Mouse (Mus musculus): ENCODE measurements at regions not wholly inside any gene's neighbourhood (a gene's known extent, or its start where the extent isn't known, plus 50 kb on each side); places are given as distances from the start of the nearest gene placed in this dataset.
"Not testable (repeated sequence)": the region's sequence is repeated elsewhere in the genome, so short reads cannot be mapped to it uniquely, and the experiment has no call there.

DNA sequence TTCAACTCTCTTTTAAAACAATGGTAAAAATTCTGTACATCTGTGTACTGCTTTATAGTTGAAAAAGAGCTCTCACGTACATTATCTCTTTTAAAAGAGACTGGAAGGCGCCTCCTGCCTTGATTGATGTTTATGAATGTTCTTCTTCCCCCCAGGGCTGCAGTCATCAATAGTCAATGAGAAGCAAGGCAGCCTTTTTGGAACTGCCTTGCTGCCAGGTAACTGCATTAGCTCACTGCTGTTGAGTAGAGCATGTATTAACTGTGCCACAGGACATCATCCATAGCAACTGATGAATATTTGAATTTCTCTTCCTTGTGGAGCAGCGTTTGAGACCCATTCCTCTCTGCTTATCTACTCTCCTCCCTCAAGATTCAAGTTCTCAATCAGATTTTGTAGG, 387.2 kb upstream of the Pou3f2 start:
- WGBS = 70% methylated on average over 3 of the region's 3 CpGs
- Histone ChIP-seq H3K27me3 (replicated peaks; ENCODE audit: control insufficient read depth, insufficient read depth, low read length) (no peaks in the 10 kb centered on the region), H3K9me3 (ENCODE audit: control insufficient read depth, low read length) (no peaks in the 10 kb centered on the region), H3K27ac (ENCODE audit: low read length) (no peak overlapping the region), H3K4me1 (ENCODE audit: control insufficient read depth, insufficient read depth, low read length) (no peaks in the 10 kb centered on the region), H3K9ac (ENCODE audit: low read depth, low read length) (no peak overlapping the region), H3K36me3 (ENCODE audit: control insufficient read depth, insufficient read depth, low read length) (no peaks in the 10 kb centered on the region), H3K4me2 (ENCODE audit: low read depth, low read length) (no peak overlapping the region), H3K4me3 (ENCODE audit: low read length) (no peak overlapping the region)
- no peak for ATAC-seq

DNA sequence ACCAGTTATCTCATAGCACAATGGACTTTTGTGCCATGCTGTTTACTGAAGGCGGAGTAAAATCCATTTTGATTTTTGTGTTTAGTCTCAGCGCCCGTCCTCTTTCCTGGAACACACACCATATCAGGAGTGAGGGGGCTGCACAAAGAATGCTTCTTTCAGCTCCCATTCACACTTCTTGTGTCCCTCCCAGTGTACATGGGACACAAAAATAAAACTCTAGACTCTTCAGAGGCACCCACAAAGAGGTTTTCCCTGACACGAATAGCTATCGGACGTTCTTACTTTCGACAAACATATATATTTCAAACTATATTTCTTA, 347.9 kb upstream of the Pou3f2 start:
- H3K36me3 ChIP-seq (ENCODE audit: control insufficient read depth, insufficient read depth, low read length) = no peaks in the 10 kb centered on the region
- H3K9ac ChIP-seq (ENCODE audit: low read depth, low read length) = no peak overlapping the region
- H3K27ac ChIP-seq (ENCODE audit: low read length) = no peak overlapping the region
- H3K9me3 ChIP-seq (ENCODE audit: control insufficient read depth, low read length) = no peaks in the 10 kb centered on the region
- ATAC-seq = no peak
- H3K27me3 ChIP-seq (replicated peaks; ENCODE audit: control insufficient read depth, insufficient read depth, low read length) = no peaks in the 10 kb centered on the region
- 52% methylated on average over 7 of the region's 7 CpGs for WGBS
- no peak overlapping the region for H3K4me2 ChIP-seq (ENCODE audit: low read depth, low read length)
- H3K4me1 ChIP-seq (ENCODE audit: control insufficient read depth, insufficient read depth, low read length) = 0 out of 2 replicates have a peak, but pooled peaks cover 3% of the 10 kb centered on the region
- no peak overlapping the region for H3K4me3 ChIP-seq (ENCODE audit: low read length)

DNA sequence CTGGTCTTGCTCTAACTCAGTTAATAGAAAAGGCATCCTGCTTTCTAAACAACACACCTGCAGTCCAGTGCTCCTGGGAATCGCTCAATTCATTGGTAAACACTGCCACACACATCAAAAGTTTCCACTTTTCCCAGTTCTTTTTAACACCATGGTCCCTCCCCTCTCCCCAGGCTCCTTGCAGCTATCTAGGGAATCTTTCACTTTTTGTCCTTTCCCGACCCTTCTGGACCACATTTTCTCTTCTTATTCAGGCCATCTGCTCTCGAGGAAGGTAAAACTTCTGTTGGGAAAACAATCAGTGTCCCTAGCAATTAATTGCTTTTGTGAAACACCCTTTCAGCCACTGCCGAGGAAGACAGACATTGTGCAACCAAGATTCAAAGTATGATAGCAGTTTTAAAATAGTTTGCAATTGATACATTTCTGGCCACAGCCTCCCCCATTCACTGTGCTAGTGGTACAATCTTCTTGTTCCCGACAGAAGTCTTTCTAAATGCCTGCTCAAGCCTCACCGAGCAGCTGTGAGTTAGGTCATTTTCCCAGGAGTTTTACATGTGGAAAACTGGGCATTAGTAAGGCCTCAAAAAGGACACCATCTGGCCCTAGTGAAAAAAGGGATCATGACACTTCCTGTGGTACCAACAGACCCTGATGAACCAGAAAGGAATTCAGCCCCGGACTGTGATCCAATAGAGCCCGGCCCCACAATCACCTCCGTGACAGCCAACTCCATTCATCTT, 347.4 kb upstream of the Pou3f2 start:
- Histone ChIP-seq H3K4me1 (ENCODE audit: control insufficient read depth, insufficient read depth, low read length) (0 out of 2 replicates have a peak, but pooled peaks cover 3% of the 10 kb centered on the region), H3K9me3 (ENCODE audit: control insufficient read depth, low read length) (no peaks in the 10 kb centered on the region), H3K27ac (ENCODE audit: low read length) (no peak overlapping the region), H3K4me3 (ENCODE audit: low read length) (no peak overlapping the region), H3K36me3 (ENCODE audit: control insufficient read depth, insufficient read depth, low read length) (no peaks in the 10 kb centered on the region), H3K27me3 (replicated peaks; ENCODE audit: control insufficient read depth, insufficient read depth, low read length) (no peaks in the 10 kb centered on the region), H3K9ac (ENCODE audit: low read depth, low read length) (no peak overlapping the region), H3K4me2 (ENCODE audit: low read depth, low read length) (peak overlapping the region; percentile 20)
- 12% methylated on average over 9 of the region's 9 CpGs for WGBS
- ATAC-seq = peak; percentile 75

DNA sequence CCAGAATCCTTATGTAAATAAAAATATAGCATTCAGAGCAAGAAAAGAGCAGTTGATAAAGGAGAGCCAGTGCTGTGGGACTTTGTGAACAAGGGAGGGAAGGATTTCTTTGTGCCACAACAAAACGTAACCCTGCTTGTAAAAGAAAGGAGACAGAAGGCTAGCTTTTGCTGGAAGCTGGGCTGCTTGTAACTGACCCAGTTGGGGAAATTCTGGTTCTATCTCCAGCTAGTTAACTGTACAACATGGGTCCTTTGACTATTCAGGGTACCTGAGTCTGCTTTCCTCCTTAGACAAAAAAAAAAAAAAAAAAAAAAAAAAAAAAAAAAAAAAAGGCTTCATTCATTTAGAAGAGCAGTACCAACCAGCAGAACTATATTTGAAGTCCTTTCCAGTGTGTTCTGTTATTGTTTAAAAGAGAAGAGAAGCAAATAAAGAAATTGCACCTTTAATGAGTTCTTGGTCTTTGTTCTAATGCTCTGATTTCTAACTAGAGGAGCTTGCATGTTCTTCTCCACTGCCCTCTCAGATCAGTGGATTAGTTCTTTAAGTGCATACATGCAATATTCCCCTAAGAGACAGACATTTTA, 345.8 kb upstream of the Pou3f2 start:
- no peak for ATAC-seq
- Histone ChIP-seq H3K4me2 (ENCODE audit: low read depth, low read length) (no peak overlapping the region), H3K36me3 (ENCODE audit: control insufficient read depth, insufficient read depth, low read length) (no peaks in the 10 kb centered on the region)

DNA sequence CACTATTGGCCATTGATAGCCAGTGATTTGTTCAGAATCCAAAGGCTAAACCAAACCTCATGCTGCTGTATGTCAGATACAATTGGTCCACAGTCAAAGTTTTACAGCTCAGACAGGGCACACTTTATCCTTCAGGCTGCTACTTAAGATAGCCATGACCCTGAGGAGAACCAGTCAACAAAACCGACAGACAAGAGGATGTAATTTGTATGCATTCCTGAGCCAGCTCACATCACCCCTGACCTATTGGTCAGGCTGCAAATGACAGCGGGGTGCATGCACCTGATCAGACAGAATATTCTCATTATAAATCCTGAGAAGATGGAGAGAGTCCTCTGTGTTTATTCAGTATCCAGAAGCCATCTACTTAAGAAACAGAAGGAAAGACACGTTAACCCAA, 315.5 kb upstream of the Pou3f2 start:
- 23% methylated on average over 3 of the region's 3 CpGs for WGBS

More for the DNA sequence above, 345.8 kb upstream of the Pou3f2 start:
- no peaks in the 10 kb centered on the region for H3K9me3 ChIP-seq (ENCODE audit: control insufficient read depth, low read length)
- H3K27me3 ChIP-seq (replicated peaks; ENCODE audit: control insufficient read depth, insufficient read depth, low read length) = no peaks in the 10 kb centered on the region
- H3K4me3 ChIP-seq (ENCODE audit: low read length) = no peak overlapping the region
- no peak overlapping the region for H3K9ac ChIP-seq (ENCODE audit: low read depth, low read length)
- H3K4me1 ChIP-seq (ENCODE audit: control insufficient read depth, insufficient read depth, low read length) = 0 out of 2 replicates have a peak, but pooled peaks cover 3% of the 10 kb centered on the region
- no peak overlapping the region for H3K27ac ChIP-seq (ENCODE audit: low read length)
- 57% methylated on average over 1 of the region's 1 CpGs for WGBS

DNA sequence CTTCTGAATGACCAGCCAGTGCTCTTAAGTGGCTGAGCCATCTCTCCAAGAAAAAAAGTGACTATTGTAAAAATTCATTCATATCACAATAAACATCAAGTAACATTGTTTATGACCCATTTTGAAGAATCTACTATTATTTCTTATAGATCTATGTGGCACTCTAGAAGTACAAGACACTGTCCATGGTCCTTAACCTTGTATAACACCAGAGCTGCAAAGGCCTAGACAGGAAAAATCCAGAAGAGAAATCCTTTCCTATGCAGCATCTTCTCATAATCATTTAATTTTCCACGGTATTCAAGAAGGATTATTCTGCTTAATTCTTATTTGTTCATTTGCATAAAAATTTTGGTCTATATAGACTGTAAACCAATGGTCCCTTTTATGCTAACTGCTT, 304.7 kb upstream of the Pou3f2 start:
- 60% methylated on average over 1 of the region's 1 CpGs for WGBS
- Histone ChIP-seq H3K9ac (ENCODE audit: low read depth, low read length) (no peak overlapping the region), H3K9me3 (ENCODE audit: control insufficient read depth, low read length) (no peaks in the 10 kb centered on the region), H3K27me3 (replicated peaks; ENCODE audit: control insufficient read depth, insufficient read depth, low read length) (no peaks in the 10 kb centered on the region), H3K4me3 (ENCODE audit: low read length) (no peak overlapping the region), H3K36me3 (ENCODE audit: control insufficient read depth, insufficient read depth, low read length) (no peaks in the 10 kb centered on the region), H3K4me2 (ENCODE audit: low read depth, low read length) (no peak overlapping the region), H3K4me1 (ENCODE audit: control insufficient read depth, insufficient read depth, low read length) (no peaks in the 10 kb centered on the region), H3K27ac (ENCODE audit: low read length) (no peak overlapping the region)
- no peak for ATAC-seq

More for the DNA sequence above, 315.5 kb upstream of the Pou3f2 start:
- Histone ChIP-seq H3K4me3 (ENCODE audit: low read length) (no peak overlapping the region), H3K36me3 (ENCODE audit: control insufficient read depth, insufficient read depth, low read length) (no peaks in the 10 kb centered on the region), H3K4me2 (ENCODE audit: low read depth, low read length) (no peak overlapping the region), H3K27ac (ENCODE audit: low read length) (no peak overlapping the region), H3K27me3 (replicated peaks; ENCODE audit: control insufficient read depth, insufficient read depth, low read length) (no peaks in the 10 kb centered on the region), H3K4me1 (ENCODE audit: control insufficient read depth, insufficient read depth, low read length) (no peaks in the 10 kb centered on the region), H3K9ac (ENCODE audit: low read depth, low read length) (no peak overlapping the region), H3K9me3 (ENCODE audit: control insufficient read depth, low read length) (no peaks in the 10 kb centered on the region)
- ATAC-seq = no peak

DNA sequence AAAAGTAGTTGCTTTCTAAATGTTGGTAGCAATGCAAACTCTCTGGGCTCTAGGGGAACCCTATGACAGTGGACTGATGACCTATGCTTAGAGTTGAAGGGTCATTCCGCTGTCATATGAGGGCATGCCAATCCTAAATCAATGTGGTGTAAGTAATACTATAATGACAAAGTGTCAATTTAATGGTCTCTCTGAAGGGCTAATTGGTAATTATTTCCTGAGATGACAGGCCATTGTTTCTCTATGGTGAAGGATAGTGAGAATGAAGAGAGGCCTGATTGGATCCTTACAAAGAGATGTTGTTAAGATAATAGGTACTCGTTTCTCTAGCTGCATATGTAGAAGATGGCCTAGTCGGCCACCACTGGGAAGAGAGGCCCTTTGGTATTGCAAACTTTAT, 299.7 kb upstream of the Pou3f2 start:
- H3K36me3 ChIP-seq (ENCODE audit: control insufficient read depth, insufficient read depth, low read length) = no peaks in the 10 kb centered on the region
- no peaks in the 10 kb centered on the region for H3K9me3 ChIP-seq (ENCODE audit: control insufficient read depth, low read length)
- 67% methylated on average over 3 of the region's 3 CpGs for WGBS
- no peaks in the 10 kb centered on the region for H3K27me3 ChIP-seq (replicated peaks; ENCODE audit: control insufficient read depth, insufficient read depth, low read length)
- no peak overlapping the region for H3K4me2 ChIP-seq (ENCODE audit: low read depth, low read length)
- H3K27ac ChIP-seq (ENCODE audit: low read length) = no peak overlapping the region
- H3K4me1 ChIP-seq (ENCODE audit: control insufficient read depth, insufficient read depth, low read length) = no peaks in the 10 kb centered on the region
- H3K4me3 ChIP-seq (ENCODE audit: low read length) = no peak overlapping the region
- no peak overlapping the region for H3K9ac ChIP-seq (ENCODE audit: low read depth, low read length)
- no peak for ATAC-seq

DNA sequence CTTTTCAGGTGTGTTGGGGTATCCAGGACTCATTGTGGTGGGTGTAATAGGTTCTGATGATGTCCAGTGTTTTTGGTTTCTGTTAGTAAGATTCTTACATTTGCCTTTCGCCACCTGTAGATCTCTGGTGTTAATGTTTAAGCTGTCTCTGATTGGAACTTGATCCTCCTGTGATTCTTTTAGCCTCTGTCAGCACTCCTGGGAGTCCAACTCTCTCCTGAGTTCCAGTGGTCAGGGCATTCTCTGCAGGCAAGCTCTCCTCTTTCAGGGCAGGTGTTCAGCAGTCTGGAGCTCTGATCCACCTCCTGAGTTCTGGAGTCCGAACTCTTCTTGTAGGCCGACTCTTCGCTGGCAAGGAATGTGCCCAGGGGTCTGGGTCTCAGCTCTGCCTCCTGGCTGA, 274.9 kb upstream of the Pou3f2 start:
- H3K27me3 ChIP-seq (replicated peaks; ENCODE audit: control insufficient read depth, insufficient read depth, low read length); H3K36me3 ChIP-seq (ENCODE audit: control insufficient read depth, insufficient read depth, low read length); H3K9ac ChIP-seq (ENCODE audit: low read depth, low read length); H3K4me1 ChIP-seq (ENCODE audit: control insufficient read depth, insufficient read depth, low read length); H3K27ac ChIP-seq (ENCODE audit: low read length); H3K9me3 ChIP-seq (ENCODE audit: control insufficient read depth, low read length); H3K4me3 ChIP-seq (ENCODE audit: low read length); H3K4me2 ChIP-seq (ENCODE audit: low read depth, low read length); ATAC-seq: not testable (repeated sequence)
- 90% methylated on average over 4 of the region's 4 CpGs for WGBS

All from intestine, embryonic 16.5 days (tissue).